Mouse (Mus musculus) adrenal gland, postnatal 4 days (tissue): ENCODE data around the gene Gpr135. TPM values are rescaled to one million over a fixed set of nuclear protein-coding genes. Genes with fewer than 3 reads are reported as not detected.
A peak's percentile ranks its signal among the peaks of the same experiment; 100 is the strongest.

ENCODE experiments used
- DNase-seq, 2 experiments: peaks; one replicate each; pipeline ENCODE4 v3.0.0; 2021 to 2022; ENCODE audit warnings: low spot score in 2 of 2, mixed read lengths in 2 of 2
- long read RNA-seq, 2 experiments: library from polyadenylated mRNA; stranded (forward); transcript quantifications; one replicate each; pipeline ENCODE4 v2.0.0; 2021
- total RNA-seq, 2 experiments: library from RNA; stranded (reverse); gene quantifications; 2 replicates each; pipeline ENCODE4 v1.2.3; 2021

Gene Gpr135
- 1 to 10 TPM; 3.2 to 3.3 TPM for total RNA-seq
- long read RNA-seq, experiment 1, partial matches to known transcripts = 0 of 1 reads
- long read RNA-seq, experiment 1, other reads (novel, unspliced or antisense) = 0 of 1 reads
- long read RNA-seq, experiment 2, partial matches to known transcripts = 0 of 4 reads
- long read RNA-seq, experiment 2, other reads (novel, unspliced or antisense) = 1 of 4 reads

DNA sequence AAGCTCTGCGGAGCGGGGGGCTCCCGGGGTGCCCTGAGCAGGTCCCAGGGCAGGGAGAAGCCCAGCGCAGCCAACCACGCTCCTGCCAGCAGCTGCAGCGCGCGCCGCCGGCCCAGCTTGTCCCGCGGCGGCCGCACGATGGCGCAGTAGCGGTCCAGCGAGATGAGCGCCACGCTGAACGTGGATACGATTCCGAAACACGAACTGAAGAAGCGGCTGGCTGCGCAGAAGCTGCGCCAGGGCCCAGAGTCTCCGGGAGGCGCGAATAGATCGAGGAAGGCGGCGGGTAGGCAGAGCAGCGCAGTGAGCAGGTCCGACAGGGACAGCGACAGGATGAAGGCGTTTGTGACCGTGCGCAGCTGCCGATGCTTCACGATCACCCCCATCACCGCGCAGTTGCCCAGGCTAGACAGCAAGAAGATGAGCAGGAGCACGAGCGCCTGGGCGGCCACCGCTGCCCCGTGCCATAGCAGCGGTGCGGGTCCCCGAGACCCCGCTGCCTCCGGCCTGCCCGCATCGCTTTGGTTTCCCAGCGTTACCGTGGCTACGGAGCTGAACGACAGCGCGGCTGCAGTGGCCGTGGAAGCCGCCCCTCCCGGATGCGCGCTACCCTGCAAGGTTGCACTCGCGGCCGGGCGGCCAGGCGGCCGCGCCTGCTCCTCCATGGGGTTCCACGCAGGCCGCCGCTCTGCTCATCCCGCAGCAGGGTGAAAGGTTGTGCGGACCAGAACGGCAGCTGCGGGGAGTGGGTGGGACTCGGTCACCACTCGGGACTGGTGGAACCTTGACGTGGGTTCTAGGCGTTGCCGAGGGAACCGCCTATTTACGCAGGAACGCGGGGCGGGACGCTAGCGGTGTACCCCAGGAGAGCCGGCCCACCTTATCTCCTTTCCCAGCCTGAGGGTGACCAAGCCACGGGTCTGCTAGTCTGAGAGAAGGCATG lies at the start of gene Gpr135:
TSS of gene Gpr135 (minus strand) at position 799 of the 943 bp plus-strand sequence.
- peak; percentile 54 to 64 for DNase-seq

DNA sequence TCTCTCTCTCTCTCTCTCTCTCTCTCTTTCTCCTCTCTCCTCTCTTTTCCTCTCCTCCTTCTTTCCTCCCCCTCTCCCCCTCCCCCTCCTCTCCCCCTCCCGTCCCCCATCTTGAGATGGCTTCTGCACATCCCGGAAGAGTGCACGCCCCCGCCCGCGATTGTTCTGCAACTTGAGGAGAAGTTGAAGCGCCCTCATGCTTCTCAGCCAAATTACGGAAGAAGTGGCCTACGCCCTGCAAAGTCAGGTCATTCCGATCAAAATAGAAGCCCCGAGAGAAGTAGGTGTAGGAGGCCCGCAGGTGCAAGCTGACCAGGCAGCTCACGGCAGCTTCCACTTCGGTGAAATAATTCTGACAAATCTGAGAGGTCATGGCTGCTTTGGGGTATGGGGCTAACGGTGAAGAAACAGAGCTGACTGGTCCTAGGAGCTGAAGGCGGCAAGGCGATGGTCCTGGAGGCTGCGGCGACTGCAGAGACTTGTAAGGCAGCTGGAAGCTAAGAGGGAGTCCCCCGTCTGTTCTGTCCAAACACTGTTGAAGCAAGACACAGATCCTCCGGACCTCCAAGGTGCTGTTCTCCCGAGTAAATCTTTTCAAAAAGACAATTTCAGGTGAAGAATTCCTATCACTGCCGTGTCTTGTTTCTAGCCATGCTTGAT lies 44.9 kb upstream of the Gpr135 start:
- no peak for DNase-seq

- DNase-seq = no peak
These were observed 44.2 kb upstream of the Gpr135 start for GRCm38 (mm10) chr12:72115126-72115525.

GRCm38 (mm10) chr12:72104525-72105281 lies 33.8 kb upstream of the Gpr135 start:
- peak in 1 of 2 experiments; percentile 29 for DNase-seq

DNA sequence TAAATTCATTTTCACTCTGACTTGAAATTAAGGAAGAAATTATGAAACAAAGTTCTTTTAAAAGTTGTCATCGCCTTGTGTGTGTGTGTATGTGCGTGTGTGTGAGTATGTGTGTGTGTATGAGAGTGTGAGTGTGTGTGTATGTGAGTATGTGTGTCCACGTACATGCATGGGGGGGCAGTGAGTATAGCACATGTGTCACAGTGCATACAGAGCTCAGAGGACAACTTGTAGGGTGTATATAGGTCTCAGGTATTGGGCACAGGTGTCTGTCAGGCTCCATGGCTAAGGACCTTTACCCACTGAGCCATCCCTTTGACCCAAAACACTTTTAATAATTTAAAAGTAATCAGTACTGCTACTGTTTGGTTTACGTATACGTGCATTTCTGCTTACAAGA lies 33.1 kb upstream of the Gpr135 start:
- DNase-seq = no peak

GRCm38 (mm10) chr12:72102776-72103175 lies 31.9 kb upstream of the Gpr135 start:
- DNase-seq = no peak

GRCm38 (mm10) chr12:72096966-72097365 lies 26.0 kb upstream of the Gpr135 start:
- no peak for DNase-seq

DNA sequence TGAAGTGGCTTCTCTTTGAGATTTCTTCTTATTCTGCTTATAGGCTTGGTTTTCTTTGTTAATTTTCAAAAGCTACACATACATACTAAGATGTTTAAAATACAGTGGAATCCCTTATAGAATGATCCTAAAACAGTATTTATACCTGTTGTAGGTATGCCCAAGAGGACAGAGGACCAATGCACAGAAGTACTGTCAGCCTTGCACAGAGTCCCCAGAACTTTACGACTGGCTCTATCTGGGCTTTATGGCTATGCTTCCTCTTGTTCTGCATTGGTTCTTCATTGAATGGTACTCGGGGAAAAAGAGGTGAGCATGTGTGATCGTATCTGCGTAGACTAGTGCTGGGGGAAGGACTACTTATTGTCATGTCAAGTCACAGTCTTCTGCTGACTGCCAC lies 18.9 kb upstream of the Gpr135 start:
- no peak for DNase-seq

DNA sequence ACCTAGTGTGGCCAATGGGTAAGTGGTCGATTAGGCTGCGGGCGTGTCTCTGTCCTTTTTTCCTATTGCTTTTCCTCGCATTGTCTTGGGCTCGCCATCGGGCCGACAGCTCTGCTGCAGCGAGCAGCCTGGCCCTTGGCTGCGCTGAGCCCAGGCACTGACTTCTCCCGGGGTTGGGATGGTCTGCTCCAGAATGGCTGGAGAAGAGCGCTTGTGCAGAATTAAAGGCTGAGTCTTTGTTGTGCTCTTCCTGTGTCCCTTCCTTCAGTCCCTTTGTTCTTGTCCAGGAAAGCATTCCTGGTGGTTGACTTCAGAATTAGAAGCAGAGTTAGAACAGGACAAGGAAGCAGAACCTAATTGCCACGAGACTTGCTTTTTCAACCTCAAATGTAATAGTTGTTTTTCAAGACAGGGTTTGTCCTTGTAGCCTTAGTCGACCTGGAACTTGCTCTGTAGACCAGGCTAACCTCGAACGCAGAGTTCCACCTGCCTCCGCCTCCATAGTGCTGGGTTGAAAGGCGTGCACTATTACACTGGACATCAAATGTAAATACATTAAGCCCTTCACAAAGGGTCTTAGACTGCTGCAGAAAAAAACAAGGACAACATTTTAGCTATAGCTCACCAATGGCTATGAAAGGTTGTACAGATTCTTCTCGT lies 15.4 kb upstream of the Gpr135 start:
- no peak for DNase-seq

GRCm38 (mm10) chr12:72085329-72086165 lies 14.6 kb upstream of the Gpr135 start, which contains the start of the genes L3hypdh and Jkamp:
L3hypdh (minus strand) TSS chr12:72085439.
Jkamp (plus strand) TSS chr12:72085589.
- DNase-seq = peak; percentile 97 to 98

DNA sequence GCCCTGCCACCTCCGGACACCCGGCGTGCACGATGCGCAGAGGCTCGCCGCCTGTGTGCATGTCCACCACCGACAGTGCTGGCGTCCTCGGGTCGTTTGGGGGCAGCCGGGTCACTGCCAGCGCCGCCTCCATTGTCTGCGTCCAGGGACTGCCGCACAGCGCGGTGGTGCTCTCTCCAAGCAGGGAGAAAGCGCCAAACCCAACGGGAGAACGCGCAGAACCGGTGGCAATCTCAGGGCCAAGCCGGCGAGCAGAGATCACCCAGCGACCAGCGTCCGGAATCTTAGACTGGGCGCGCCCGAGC lies 14.1 kb upstream of the Gpr135 start:
- DNase-seq = no peak

- peak; percentile 37 to 43 for DNase-seq
These were observed 13.5 kb upstream of the Gpr135 start for GRCm38 (mm10) chr12:72084261-72085023.

DNA sequence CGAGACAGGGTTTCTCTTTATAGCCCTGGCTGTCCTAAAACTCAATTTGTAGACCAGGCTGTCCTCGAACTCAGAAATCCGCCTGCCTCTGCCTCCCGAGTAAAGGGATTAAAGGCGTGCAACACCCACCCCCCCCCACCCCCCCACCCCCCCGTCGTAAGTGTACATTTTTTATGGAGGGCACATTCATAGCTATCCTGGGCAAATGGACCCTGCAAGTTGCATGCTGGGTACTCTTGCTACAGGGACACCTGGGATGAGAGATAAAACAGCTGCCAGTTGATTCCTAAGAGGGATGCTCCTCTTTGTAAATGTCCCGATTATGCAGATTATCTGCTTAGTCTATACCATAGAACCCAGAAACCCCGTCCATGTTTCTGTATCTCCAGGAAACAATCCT lies 12.3 kb upstream of the Gpr135 start:
- DNase-seq = no peak

GRCm38 (mm10) chr12:72082370-72082769 lies 11.4 kb upstream of the Gpr135 start:
- DNase-seq = peak in 1 of 2 experiments; percentile 12

DNA sequence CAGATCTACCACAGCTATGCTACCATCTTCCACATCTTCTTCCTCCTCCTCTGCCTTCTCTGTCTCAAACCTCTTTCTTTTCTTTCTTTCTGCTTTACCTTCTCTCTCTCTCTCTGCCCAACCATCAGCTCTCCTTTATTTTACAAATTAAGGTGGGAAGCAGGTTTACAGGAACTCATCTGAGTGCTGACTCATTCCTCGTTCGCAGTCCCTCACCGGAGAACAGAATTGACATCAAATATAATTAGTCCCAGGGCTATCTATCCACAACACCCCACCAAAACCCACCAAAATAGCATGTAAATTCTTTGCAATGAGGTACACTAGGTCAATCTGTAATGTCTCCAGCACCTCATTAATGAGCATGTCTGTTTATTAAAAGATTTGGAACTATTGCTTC lies 11.0 kb upstream of the Gpr135 start:
- no peak for DNase-seq

- no peak for DNase-seq
These were observed 7.3 kb upstream of the Gpr135 start for GRCm38 (mm10) chr12:72078248-72078647.

DNA sequence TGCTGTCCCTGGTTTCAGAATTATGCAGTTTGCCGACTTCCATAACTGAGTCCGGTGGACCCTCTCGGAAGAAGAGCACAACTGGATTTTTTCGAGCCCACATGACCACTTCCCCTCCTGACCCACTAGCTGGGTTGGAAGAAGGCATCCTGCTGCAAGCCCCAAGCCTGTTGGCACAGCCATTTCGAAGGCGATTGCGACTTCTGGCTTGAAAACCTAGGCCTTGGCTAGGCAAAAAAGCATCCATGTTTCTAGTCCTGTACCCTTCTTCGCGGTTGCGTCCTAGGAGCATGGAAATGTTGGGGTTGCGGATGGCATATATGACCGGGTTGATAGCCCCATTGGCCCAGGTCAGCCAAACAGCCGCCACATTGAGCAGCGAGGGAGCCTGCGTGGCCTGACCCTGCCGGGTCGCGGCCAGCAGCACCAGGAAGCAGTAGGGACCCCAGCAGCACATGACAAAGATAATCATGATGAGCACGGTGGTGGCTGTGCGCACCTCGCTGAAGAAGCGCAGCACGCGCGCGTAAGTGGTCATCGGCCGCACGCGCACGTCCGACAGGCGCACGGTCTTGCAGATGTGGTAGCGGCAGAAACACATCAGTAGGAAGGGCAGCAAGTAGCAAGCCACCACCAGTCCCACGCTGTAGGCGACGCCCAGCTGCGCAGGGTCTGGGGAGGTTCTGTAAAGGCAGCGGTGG lies 1.1 kb downstream of the Gpr135 start:
- DNase-seq = no peak

DNA sequence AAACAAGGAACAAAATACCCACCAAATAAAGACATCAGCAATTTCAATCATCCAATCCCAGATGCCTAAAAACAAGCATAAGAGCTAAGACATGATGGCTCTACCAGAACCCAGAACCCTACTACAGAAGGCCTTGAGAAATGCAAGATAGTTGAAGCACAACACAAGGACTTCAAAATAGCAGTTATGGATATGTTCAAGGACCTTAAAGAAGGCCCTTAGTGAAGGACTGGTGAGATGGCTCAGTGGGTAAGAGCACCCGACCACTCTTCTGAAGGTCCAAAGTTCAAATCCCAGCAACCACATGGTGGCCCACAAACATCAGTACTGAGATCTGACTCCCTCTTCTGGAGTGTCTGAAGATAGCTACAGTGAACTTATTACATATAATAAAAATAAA lies 13.1 kb downstream of the Gpr135 start:
- DNase-seq = no peak
